Mouse (Mus musculus) heart, adult 2 months (tissue): ENCODE measurements around the gene Mustn1.

ENCODE experiments used
- CTCF ChIP-seq: fragments of 200-600 bp; IDR thresholded peaks from 2 replicates; pipeline ENCODE4 v1.8.1; 2022; ENCODE audit warnings: antibody characterized with exemption, mild to moderate bottlenecking, moderate library complexity
- POLR2A ChIP-seq: fragments of 200-500 bp; IDR thresholded peaks from 2 replicates; pipeline ENCODE4 v1.6.1; 2011; ENCODE audit warnings: mild to moderate bottlenecking, low read depth, low read length, control low read depth; ENCODE audit not compliant: insufficient read depth

- TF ChIP-seq POLR2A: no peak
- no peak for TF ChIP-seq CTCF
Measured at GRCm38 (mm10) chr14:30904307-30904706, 25.3 kb downstream of the Mustn1 start.
